Mouse (Mus musculus): ENCODE data around the gene Gm49380. TPM values are rescaled to one million over a fixed set of nuclear protein-coding genes. Genes with fewer than 3 reads are reported as not detected.

Gene Gm49380
- total and polyA plus RNA-seq, 3 experiments: 0.24 TPM; not detected in 2

DNA sequence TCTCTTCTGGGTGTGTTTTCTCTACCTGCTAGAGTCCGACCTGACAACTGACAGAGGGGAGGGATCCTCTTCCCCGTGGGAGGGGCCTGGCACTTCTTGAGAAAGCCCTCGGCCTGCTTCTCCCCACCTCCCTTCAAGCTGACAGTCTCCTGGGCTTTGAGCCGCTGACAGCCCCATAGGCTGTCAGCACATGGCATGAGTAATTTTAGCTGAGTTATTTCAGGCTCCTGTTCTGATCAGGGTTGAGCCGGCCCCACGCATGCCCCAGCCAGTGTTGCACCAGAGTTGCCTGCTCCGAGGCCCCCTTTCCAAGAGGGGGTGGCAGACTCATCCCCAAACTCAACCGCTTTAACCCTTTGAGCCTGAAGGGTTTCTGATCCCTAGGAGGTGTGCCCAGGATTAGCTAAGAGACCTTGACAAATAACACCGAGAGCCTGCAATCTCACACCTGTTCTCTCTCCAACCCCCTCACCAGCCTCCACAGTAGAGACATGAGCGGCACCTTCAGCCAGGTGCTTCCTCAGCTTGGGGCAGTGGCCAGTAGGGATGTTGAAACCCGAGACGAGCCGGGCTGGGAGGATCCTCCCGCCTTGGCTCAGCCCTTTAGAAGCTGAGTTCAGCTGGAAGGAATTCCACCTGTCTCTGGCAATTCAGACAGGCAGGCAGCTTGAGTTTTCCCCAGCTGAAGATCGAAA lies 25.4 kb downstream of the Gm49380 start:
- Histone ChIP-seq H3K27ac (ENCODE audit: control insufficient read depth, low read depth, low read length) (no peak overlapping the region), H3K27me3 (ENCODE audit: control insufficient read depth in 1 of 2, insufficient read depth in 2 of 2, low read length in 2 of 2) (no peaks in the 10 kb centered on the region), H3K4me3 (ENCODE audit: control insufficient read depth in 1 of 2, insufficient read depth in 1 of 2, low read depth in 2 of 2, low read length in 2 of 2) (no peak overlapping the region), H3K79me2 (ENCODE audit: control insufficient read depth, insufficient read depth, low read length, poor library complexity) (no peaks in the 10 kb centered on the region; the same call in 1 of the 2 replicates), H3K36me3 (ENCODE audit: control insufficient read depth in 1 of 2, insufficient read depth in 2 of 2, low read length in 2 of 2) (peaks cover 0 to 7% of the 10 kb centered on the region in 2 experiments; a peak in 2 of 4 replicates), H3K9me3 (replicated peaks; ENCODE audit: insufficient read depth, low read length) (no peaks in the 10 kb centered on the region), H3K9ac (ENCODE audit: control insufficient read depth, low read depth, low read length, poor library complexity, severe bottlenecking) (no peak overlapping the region), H3K4me1 (ENCODE audit: control insufficient read depth in 1 of 2, insufficient read depth in 2 of 2, low read length in 2 of 2) (peaks cover 0 to 25% of the 10 kb centered on the region in 2 experiments; a peak in 3 of 4 replicates)
- no peak for DNase-seq (ENCODE audit: low read depth, low spot score)
- TF ChIP-seq MAFK (IDR thresholded peaks at IDR 0.05; ENCODE audit: borderline replicate concordance, low read depth, low read length) (no peak), NELFE (IDR thresholded peaks at IDR 0.05; ENCODE audit: low read depth, low read length) (no peak), TCF12 (IDR thresholded peaks at IDR 0.05; ENCODE audit: low read depth, low read length) (no peak), CTCF (IDR thresholded peaks at IDR 0.05 in 2 of 3, conservative IDR thresholded peaks at IDR 0.05 in 1 of 3; ENCODE audit: control insufficient read depth in 1 of 3, insufficient read depth in 1 of 3, low read depth in 2 of 3, low read length in 3 of 3, poor library complexity in 1 of 3, severe bottlenecking in 1 of 3) (no peak), TAL1 (IDR thresholded peaks at IDR 0.05; ENCODE audit: low read length) (no peak), NRF1 (IDR thresholded peaks at IDR 0.05; ENCODE audit: insufficient read depth, low read depth, low read length, poor library complexity, severe bottlenecking) (no peak), GABPA (IDR thresholded peaks at IDR 0.05; ENCODE audit: low read depth, low read length) (no peak), MYC (IDR thresholded peaks at IDR 0.05; ENCODE audit: low read depth, low read length) (no peak)

DNA sequence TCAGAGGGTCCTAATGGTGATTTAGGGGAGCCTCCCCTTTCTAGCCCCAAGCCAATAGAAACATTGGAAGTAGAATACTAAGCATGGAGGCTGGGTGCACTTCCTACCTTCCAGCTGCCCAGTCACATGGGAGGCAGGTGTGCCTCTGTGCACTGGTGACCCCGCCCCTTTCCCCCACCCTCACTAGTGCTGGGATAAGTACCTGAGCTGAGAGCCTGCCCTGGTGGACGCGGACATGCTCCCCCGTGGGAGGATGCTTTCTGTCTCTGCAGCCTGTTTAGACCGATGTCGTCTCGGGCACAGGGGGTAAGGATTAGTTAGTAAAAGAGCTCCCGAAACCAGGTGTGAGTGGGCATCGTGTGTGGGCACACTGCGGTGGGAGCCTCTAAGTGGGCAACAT lies 26.3 kb downstream of the Gm49380 start:
- Histone ChIP-seq H3K27ac (ENCODE audit: control insufficient read depth, low read depth, low read length) (no peak overlapping the region), H3K4me1 (ENCODE audit: control insufficient read depth in 1 of 2, insufficient read depth in 2 of 2, low read length in 2 of 2) (peaks cover 0 to 25% of the 10 kb centered on the region in 2 experiments; a peak in 3 of 4 replicates), H3K9ac (ENCODE audit: control insufficient read depth, low read depth, low read length, poor library complexity, severe bottlenecking) (no peak overlapping the region), H3K27me3 (ENCODE audit: control insufficient read depth in 1 of 2, insufficient read depth in 2 of 2, low read length in 2 of 2) (no peaks in the 10 kb centered on the region), H3K9me3 (replicated peaks; ENCODE audit: insufficient read depth, low read length) (no peaks in the 10 kb centered on the region), H3K4me3 (ENCODE audit: control insufficient read depth in 1 of 2, insufficient read depth in 1 of 2, low read depth in 2 of 2, low read length in 2 of 2) (no peak overlapping the region), H3K79me2 (ENCODE audit: control insufficient read depth, insufficient read depth, low read length, poor library complexity) (no peaks in the 10 kb centered on the region; the same call in 1 of the 2 replicates), H3K36me3 (ENCODE audit: control insufficient read depth in 1 of 2, insufficient read depth in 2 of 2, low read length in 2 of 2) (peaks cover 0 to 7% of the 10 kb centered on the region in 2 experiments; a peak in 2 of 4 replicates)
- DNase-seq (ENCODE audit: low read depth, low spot score): no peak
- TF ChIP-seq ZMIZ1 (IDR thresholded peaks at IDR 0.05; ENCODE audit: low read depth, low read length) (no peak), TCF12 (IDR thresholded peaks at IDR 0.05; ENCODE audit: low read depth, low read length) (no peak), CHD2 (IDR thresholded peaks at IDR 0.05; ENCODE audit: low read length) (no peak), MYB (IDR thresholded peaks at IDR 0.05; ENCODE audit: low read depth, low read length) (no peak), NRF1 (IDR thresholded peaks at IDR 0.05; ENCODE audit: insufficient read depth, low read depth, low read length, poor library complexity, severe bottlenecking) (no peak), TAL1 (IDR thresholded peaks at IDR 0.05; ENCODE audit: low read length) (no peak), POLR2A (IDR thresholded peaks at IDR 0.05; ENCODE audit: control insufficient read depth in 1 of 2, insufficient read depth in 1 of 2, low read depth in 1 of 2, low read length in 2 of 2, poor library complexity in 1 of 2) (no peak), SMC3 (IDR thresholded peaks at IDR 0.05; ENCODE audit: low read depth, low read length) (no peak), RCOR1 (IDR thresholded peaks at IDR 0.05; ENCODE audit: low read depth, low read length) (no peak), CTCF (IDR thresholded peaks at IDR 0.05 in 2 of 3, conservative IDR thresholded peaks at IDR 0.05 in 1 of 3; ENCODE audit: control insufficient read depth in 1 of 3, insufficient read depth in 1 of 3, low read depth in 2 of 3, low read length in 3 of 3, poor library complexity in 1 of 3, severe bottlenecking in 1 of 3) (no peak), GATA1 (IDR thresholded peaks at IDR 0.05; ENCODE audit: low read depth, low read length) (no peak), JUND (IDR thresholded peaks at IDR 0.05; ENCODE audit: low read depth, low read length) (no peak), ETS1 (IDR thresholded peaks at IDR 0.05; ENCODE audit: low read depth, low read length) (no peak), POLR2AphosphoS2 (IDR thresholded peaks at IDR 0.05; ENCODE audit: low read length) (no peak), USF1 (IDR thresholded peaks at IDR 0.05; ENCODE audit: low read depth, low read length) (no peak), MAFK (IDR thresholded peaks at IDR 0.05; ENCODE audit: borderline replicate concordance, low read depth, low read length) (no peak), EP300 (IDR thresholded peaks at IDR 0.05; ENCODE audit: low read depth in 1 of 2, low read length in 2 of 2) (no peak), BHLHE40 (IDR thresholded peaks at IDR 0.05; ENCODE audit: borderline replicate concordance, low read depth, low read length) (no peak), KAT2A (conservative IDR thresholded peaks at IDR 0.05; ENCODE audit: low read depth, low read length) (no peak), ELF1 (IDR thresholded peaks at IDR 0.05; ENCODE audit: low read depth, low read length) (no peak)
